Mouse (Mus musculus) heart, adult 8-10 months (tissue): ENCODE data around the gene Ppp1r13b. TPM values are rescaled to one million over a fixed set of nuclear protein-coding genes. Genes with fewer than 3 reads are reported as not detected.

Source experiments
- DNase-seq: peaks from one replicate; pipeline ENCODE4 v3.0.0; 2022; ENCODE audit warnings: low spot score
- total RNA-seq, 4 experiments: library from RNA; stranded (reverse); gene quantifications; 2 replicates each; pipeline ENCODE4 v1.2.4; 2022

The Ppp1r13b gene
- total RNA-seq, 4 experiments from 2014 or later: 16.7 to 20.8 (median 18.6) TPM

DNA sequence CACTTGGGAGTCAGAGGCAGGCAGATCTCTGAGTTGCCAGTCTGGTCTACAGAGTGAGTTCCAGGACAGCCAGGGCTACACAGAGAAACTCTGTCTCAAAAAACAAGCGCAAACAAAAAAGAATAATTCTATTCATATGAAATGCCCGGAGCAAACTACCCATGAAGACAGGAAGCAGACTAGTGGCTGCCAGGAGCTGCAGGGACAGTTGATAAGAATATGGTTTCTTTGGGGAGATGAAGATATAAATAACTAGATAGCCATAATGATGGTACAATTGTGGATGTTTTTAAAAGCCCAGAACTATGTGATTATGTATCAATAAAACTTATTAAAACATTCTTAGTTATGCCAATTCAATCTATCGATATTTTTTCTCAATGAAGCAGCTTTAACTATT is 25.9 kb downstream of the Ppp1r13b start:
- DNase-seq: no peak

DNA sequence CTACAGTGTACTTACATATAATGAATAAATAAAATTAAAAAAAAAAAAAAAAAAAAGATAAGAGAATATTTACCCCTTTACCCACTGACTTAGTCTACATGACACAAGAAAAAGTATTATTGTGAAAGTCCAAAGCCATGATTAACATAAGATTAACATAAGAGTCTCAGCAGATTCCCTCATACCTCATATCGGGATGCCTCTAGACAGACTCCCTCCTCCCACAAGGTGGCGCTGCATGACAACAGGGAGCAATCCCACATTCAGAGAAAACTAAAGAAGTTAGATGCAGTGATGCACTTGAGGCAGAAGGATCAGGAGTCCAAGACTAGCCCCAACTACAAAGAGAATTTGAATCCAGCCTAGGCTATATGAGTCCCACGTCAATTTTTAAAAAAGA is 29.7 kb downstream of the Ppp1r13b start:
- peak; percentile 78 for DNase-seq

DNA sequence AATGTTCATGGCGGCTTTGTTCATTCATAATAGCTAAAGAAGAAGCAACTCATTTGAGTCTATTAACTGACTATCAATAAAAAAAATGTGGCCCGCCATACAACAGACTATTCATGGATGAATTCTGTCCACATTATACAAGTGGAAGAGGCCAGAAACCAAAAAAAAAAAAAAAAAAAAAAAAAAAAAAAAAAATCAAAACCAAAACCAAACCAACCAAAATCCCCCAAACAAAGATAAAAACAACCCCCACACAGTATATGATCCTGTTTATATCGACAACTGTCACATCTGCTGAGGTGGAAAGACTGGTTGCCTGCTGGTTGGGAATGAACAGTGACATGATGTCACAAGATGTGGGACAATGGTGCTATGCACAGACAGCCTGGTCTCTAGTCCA is 32.4 kb downstream of the Ppp1r13b start:
- DNase-seq: no peak

DNA sequence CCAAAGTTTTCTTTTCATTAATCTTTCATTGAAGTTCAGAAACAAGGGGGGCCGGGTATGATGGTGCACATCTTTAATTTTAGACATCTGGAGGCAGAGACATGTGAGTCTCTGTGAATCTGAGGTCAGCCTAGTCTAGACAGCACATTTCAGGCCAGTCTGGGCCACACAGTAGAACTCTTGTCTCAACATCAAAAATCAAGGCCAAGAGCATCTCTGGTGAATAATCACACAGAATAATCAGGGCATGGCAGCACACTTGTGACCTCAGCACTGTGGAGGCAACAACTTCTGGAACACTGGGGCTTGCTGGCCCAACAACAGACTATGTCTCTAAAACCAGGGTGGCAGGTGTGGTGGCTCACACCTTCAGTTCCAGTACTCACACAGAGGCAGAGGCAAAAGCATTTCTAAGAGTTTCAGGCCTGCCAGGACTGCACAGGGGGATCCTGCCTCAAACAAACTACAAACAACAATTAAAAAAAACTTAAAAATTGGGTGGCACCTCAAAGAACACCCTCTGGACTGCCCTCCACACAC is 33.2 kb downstream of the Ppp1r13b start:
- no peak for DNase-seq

DNA sequence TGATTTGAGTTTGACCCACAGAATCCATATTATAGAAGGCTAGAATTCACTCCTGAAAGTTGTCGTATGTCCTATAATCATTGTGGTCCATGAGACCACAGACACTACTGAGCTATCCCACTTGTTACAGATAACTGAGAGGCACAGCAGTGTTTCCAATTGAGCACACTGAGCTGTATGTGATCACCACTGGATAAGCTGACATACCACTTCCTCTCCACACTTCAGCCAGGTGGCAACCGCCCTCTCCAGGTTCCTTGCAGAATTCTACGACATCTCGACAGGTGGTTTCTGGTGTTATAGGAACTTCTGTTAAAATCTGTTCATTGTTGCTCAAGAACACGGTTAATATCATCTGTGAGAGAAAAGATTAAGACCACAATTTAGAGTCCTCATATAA is 35.8 kb downstream of the Ppp1r13b start:
- DNase-seq: no peak

DNA sequence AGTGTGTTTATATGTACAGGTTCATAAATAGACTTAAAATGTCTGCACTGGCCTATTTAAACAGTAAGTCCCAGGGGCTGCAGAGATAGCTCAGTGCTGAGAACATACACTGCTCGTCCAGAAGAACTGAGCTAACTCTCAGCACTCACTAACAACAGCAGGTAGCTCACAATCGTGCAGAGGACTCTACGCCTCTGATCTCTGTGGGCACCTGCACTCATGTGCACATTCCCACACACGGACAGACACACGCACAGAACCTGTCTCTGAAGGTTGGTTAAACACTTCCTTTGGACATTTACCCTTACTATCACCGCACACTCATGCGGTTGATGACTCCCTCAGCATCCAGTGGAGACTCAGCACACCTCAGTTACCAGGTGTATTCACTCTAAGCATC is 37.1 kb downstream of the Ppp1r13b start:
- DNase-seq: no peak

DNA sequence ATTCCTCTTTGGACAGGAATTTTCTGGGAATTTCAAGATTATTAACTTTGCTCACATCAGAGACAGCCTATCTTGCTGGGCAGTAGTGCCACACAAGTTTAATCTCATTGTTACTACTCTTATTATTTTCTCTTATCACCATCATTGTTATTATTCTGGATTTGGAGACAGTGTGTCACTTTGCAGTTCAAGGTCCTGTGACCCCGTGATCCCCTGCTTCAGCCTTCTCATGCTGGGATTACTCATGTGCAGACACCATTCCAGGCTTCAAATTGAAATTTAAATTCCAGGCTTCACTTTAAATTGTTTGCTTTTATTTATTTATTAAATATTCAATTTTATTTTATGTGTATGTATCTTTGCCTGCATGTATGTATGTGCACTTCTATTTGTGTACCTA is 38.1 kb downstream of the Ppp1r13b start:
- no peak for DNase-seq

DNA sequence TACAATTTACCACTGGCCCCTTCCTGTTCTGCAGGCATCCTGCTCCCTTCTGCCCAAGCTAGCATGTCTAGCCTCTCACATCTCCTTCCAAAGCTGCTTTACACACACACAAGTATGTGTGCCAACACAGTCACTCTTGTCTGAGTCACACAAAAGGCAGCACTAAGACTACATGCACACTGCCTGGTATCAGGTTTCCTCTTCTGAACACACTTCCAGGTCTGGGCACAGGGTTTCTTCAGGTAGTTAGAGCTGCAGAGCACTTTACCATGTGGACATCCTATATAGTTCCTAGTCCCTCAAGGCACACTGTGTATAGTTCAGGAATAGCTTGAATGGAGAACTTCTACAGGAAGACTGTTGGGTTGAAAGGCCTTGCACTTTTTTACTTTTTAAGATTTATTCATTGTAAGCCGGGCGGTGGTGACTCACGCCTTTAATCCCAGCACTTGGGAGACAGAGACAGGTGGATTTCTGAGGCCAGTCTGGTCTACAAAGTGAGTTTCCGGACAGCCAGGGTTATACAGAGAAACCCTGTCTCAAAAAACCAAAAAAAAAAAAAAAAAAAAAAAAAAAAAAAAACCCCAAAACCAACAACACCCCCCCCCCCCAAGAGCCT is 43.6 kb downstream of the Ppp1r13b start:
- no peak for DNase-seq

DNA sequence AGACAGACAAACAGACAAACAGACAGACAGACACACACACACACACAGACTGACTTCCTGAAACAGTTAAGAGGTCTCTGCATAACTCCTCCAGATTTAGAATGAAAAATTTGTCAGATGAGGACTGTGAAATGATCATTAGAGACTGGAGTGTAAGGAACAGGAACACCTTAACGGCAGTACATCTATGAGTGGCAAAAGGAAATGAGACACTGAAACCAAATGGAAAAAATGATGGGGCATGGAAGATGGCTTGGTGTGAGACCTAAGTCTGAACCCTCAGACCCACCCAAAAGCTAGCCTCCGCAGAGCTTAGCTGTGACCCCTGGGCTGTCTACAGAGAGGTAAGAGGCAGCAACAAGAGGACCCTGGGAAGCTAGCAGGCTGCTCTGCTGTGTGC is 52.5 kb downstream of the Ppp1r13b start:
- DNase-seq: no peak

DNA sequence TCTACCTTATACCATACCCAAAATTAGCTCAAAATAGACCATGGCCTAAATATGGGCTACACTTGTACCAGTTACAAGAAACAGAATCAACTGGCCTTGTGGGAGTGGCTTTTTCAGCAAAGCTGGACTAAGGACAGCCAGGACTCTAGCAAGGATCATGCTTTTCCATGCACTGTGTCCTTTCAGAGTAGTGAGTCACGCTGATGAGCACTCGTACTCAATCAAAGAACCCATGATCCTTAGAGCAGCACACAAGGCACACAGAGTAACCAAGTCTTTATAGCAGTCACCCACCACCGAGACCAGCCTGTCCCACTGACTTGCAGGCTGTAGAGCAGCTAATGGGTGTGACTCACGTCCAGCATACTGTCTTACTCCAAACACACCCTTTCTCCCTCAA is 54.4 kb downstream of the Ppp1r13b start:
- DNase-seq: no peak

DNA sequence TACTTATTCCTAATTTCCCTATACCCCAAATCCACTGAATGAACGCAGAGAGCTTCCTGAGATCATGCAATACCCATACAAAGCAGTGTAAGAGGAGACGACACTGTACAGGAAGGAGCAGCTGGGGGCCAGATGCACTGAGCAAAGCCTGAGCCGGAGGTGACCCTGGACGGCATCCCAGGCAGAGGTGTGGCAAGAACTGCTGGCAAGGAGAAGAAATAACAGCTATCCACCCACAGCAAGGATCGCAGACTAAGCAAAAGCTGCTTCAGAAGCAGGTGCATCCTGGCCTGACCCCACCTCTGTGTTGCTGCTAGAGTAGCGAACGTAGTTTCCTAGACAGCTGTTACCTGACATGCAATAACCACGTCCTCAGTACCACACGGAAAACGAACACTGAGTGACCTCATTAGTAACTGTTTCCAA is 54.9 kb downstream of the Ppp1r13b start:
- DNase-seq: peak; percentile 64

DNA sequence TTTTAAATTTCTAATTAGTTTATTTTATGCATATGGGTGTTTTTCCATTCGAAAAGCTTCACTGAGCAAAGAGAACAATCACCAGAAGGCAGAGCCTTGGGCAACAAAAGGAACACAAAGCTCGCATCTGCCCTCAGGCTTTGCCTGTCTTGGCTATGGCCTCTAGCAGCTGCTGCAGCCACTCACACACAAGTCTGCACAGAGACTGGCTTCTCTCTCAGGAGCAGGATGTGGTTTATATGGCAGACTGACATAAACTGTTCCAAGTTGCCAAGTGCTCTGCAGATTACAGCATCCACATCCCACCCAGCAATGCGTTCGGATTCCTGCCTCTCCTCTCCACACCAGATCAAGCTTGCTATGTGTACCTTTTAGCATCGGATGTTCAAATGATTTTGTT is 56.2 kb downstream of the Ppp1r13b start:
- DNase-seq: no peak

DNA sequence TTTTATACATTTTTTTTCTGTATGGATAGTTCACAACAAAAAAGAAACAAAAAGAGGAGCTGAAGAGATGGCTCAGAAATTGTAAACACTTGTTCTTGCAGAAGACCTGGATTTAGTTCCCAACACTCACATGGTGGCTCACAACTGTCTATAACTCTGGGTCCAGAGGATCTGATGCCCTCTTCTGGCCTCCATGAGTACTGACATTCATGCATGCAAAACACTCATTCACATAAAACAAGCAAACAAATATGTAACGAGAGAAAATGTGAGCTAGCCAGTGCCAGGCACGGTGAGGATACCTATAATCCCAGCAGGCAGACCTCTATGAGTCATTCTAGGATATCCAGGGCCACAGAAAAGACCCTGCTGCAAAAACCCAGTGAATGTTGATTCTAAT is 56.7 kb downstream of the Ppp1r13b start:
- no peak for DNase-seq

DNA sequence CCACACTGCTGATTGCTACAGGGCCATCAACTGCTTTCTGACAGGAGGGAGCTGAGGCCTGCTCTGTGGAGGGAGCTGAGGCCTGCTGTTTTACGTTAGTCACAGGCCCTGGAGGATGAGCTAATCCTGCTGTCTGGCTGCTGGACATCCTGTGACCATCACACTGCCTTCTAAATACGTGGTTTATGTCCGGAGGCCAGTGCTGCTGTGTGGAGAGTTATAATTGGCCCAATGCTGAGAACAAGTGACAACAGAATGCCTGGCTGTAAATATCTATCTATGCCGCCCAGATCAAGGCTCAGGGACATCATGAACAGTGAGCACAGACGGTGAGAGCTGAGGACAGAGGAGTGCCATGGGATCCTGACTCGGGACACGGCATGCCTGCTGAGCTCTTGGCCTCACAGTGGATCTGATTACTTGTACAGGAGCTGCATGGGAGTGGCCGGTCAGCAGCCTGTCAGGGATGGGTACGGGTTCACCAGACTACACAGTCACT is 59.6 kb downstream of the Ppp1r13b start:
- peak; percentile 28 for DNase-seq

DNA sequence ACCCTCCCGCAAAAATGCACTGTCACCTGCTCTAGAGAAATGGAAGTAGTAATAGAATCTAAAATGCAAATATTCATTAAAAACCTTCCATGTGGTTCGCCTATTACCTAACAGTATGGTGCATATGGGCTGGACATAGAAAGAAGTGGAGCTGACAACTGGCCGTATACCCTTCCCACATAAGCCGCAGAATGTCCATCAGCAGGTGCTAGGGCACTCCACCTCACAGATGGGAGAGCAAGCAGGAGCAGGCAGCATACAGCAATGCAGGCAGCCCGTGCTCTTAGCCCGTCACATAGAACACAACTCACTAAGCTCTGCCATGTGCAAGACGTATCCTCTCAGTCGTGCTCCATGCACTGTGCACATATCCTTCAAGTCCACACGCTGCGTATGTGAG is 61.1 kb downstream of the Ppp1r13b start:
- DNase-seq: no peak

DNA sequence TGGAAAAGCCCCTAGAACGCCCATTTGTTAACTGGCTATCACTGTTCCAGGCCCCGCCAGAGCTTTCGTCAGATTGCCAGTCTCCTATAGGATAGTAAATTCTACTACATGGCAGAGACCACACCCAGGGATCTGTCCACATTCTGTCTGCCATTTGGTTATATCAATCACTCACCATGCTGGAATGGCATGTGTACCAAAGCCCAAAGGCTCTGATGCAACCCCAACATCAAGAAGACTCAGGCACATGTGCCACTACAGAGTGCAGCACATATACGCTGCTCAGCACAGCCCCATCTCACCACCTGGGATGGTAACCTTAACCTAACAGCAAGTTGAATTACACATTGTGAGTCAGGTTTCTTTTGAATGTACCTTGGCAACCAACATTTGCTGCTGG is 62.0 kb downstream of the Ppp1r13b start:
- no peak for DNase-seq

DNA sequence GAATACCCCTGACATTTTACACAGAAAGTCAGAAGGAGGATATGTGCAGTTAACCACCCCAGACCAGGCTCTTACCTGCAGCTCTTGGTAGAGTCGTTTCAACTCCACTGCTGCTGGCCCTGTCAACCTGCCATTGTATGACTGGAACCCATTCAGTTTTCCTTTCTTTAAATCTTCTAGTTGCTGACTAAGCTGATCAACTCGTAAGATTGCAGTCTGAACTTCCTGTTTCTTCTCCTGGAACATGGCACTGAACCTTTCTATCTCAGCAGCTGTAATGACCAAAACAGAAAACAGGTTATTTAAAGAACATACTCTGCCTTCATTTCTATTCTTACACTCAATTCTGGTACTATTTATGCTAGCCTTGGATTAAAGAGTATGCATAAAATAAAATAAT is 64.4 kb downstream of the Ppp1r13b start:
- DNase-seq: no peak

DNA sequence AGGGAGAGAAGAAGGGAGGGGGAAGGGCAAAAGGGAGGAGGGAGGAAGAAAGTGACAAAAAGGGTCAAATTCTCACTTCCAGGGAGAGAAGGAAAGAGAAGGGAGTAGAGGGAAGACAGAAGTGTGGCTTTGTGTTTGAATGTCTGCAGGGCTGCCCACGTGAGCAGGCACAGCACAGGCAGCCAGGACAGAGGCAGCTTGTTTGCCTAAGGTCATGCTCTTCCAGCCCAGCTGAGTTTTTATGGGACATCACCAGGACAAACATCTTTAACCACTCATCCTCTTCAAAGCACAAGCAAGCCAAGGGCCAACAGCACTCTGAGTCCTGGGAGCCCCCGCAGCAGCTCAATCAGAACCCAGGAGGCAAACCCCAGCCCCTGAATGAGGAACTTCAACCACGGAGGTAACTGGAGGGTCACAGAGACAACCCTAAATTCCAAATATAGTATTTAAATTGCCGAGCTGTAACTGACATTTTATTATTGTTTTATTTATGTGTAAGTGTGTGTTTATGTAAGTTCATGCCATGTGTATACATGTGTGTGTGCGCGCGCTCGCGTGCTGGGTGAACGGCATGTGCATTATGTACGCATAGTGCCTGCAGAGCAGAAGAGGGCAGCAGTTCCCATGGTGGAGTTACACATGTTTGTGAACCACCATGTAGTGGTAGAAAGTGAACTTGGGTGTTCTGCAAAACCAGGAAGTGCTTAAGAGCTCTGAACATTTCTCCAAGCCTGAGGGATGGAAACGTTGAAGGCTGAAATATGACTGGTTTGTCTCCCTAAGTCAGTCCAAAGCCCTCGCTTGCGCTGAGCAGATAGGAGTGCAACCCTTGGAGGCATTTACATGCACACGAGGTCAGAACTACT is 65.1 kb downstream of the Ppp1r13b start:
- DNase-seq: no peak

DNA sequence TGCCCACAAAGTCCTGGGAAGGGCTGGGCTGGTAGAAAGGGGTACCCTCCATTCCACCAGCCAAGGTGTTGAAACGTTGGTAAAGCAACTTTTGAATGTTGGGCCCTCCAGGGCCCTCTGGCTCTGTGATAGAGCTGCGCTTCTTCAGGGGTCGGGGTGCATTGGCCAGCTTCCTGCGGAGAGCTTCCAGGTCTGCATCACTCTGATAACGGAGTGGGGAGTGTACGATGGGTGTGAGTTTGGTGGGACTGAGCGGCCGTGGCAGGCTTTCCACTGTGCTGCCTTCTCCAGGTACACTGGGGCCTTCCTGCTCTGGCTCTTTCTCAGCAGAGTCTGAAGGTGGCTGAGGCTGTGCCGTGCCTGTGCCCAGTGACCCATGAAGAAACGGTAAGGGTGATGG is 74.5 kb downstream of the Ppp1r13b start:
- no peak for DNase-seq

DNA sequence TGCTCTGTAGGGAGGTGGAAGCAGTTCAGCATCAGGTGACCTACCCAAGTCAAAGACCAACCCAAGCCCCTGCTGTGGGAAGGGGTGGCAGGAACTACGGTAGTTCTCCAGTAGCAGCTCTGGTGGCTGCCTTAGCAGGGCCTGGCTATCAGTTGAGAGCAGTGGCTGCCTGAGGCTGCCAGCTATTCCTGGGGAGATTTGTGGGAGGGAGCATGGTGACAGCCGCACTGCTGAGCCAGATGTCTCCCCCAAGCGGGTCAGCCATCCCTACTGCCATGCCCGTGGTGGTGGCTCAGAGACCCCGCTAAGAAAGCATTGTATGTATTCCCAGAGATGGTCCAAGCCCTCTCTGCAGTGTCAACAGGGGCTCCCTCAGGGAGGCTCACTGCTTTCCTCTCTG is 75.3 kb downstream of the Ppp1r13b start:
- no peak for DNase-seq

DNA sequence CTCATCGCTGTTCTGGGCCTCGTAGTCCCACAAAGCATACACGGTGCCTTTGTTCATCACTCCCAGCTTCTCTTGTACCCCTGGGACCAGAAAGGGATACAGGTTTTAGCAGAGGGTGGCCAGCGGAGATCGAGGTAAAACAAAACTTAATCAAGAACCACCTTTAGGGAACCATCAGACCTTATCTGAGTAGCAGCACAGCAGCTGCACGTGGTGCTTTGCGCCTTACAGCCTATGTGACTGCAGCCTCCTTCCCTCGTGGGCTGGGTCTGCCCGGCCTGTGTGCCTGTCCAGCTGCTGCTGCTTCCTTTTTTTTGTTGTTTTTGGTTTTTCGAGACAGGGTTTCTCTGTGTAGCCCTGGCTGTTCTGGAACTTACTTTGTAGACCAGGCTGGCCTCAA is 77.5 kb downstream of the Ppp1r13b start:
- no peak for DNase-seq

DNA sequence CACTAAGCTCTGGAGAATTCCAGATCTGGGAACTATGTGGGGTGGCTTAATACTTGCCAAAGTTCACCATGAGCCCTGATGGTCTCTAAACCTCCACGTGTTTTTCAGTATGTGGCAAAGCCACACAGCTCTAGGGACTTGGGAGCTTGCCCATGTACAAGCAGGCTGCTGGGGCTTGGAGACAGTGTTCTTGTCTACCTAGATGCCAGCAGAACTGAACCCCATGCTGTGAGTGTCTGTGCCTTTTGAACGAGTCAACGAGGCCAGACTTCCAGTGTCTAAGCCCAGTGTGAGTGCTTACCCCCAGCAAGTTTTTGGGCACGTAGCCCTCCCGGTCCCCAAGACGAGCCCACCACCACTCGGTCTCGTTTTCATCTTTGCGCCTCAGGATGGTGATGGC is 78.0 kb downstream of the Ppp1r13b start:
- no peak for DNase-seq

DNA sequence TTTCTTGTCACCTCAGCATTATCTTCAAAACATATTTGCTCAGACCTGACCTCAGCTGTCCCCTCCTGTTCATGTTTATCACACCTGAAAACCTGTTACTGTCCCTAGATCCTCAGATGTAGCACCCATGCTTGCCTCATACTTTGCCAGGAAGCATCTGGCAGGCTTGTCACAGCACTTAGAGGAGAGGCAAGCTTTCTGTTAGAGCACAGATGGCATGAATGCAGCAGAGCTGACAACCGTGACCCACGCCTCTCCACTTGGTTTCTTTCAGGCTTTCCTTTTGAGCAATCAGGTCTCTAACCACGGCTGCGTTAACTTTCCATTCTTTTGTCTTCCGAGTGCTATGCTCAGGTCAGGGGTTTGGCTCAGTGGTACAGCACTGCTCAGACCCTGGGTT is 78.5 kb downstream of the Ppp1r13b start:
- DNase-seq: no peak
